Mouse (Mus musculus) forebrain, postnatal 0 days (tissue): ENCODE results near the gene Lmod3. TPM values are rescaled to one million over a fixed set of nuclear protein-coding genes. Genes with fewer than 3 reads are reported as not detected.
A peak's percentile ranks its signal among the peaks of the same experiment; 100 is the strongest.

Source experiments
- ATAC-seq: fragments of 200-750 bp; cut with Nextera tagmentation; 2 replicates; pipeline ENCODE4 v1.8.0; 2017; ENCODE audit warnings: mild to moderate bottlenecking, moderate library complexity
- DNase-seq: peaks from one replicate; pipeline ENCODE4 v3.0.0-alpha.2; 2015
- H3K27ac ChIP-seq: fragments of 300-500 bp; sonication (generic); 2 replicates; pipeline ENCODE4 v1.5.1; 2014; ENCODE audit warnings: low read depth, mild to moderate bottlenecking, antibody characterized with exemption, low read length, moderate library complexity, mixed read lengths
- H3K27me3 ChIP-seq: fragments of 300-500 bp; sonication (generic); 2 replicates; pipeline ENCODE4 v1.6.1; 2014; ENCODE audit warnings: mild to moderate bottlenecking, low read length, mixed read lengths; ENCODE audit not compliant: insufficient read depth
- H3K36me3 ChIP-seq: fragments of 300-500 bp; sonication (generic); 2 replicates; pipeline ENCODE4 v1.6.1; 2014; ENCODE audit warnings: mild to moderate bottlenecking, moderate library complexity; ENCODE audit not compliant: insufficient read depth
- H3K4me1 ChIP-seq: fragments of 300-500 bp; sonication (generic); 2 replicates; pipeline ENCODE4 v1.6.1; 2014; ENCODE audit warnings: antibody characterized with exemption; ENCODE audit not compliant: insufficient read depth
- H3K4me2 ChIP-seq: fragments of 300-500 bp; sonication (generic); 2 replicates; pipeline ENCODE4 v1.6.1; 2014; ENCODE audit warnings: low read depth, mild to moderate bottlenecking, moderate library complexity
- H3K4me3 ChIP-seq: fragments of 300-500 bp; sonication (generic); 2 replicates; pipeline ENCODE4 v1.5.1; 2014; ENCODE audit warnings: low read depth, low read length, mixed read lengths
- H3K9ac ChIP-seq: fragments of 300-500 bp; sonication (generic); 2 replicates; pipeline ENCODE4 v1.6.1; 2014; ENCODE audit warnings: mild to moderate bottlenecking
- H3K9me3 ChIP-seq: fragments of 300-500 bp; sonication (generic); 2 replicates; pipeline ENCODE4 v1.6.1; 2016; ENCODE audit warnings: low read length
- CTCF ChIP-seq: sonication (generic); IDR thresholded peaks from 2 replicates; pipeline ENCODE4 v1.5.1; 2016; ENCODE audit warnings: antibody characterized with exemption, control low read depth, low read depth
- WGBS: fragments of 180-500 bp; shearing (Covaris S2); extraction: QIAGEN DNeasy Blood & Tissue Kit; methylation state at CpG from one replicate; pipeline ENCODE4 v1.1.7; 2014; 5-methylcytosine and 5-hydroxymethylcytosine counted together
- polyA plus RNA-seq: library from polyadenylated mRNA; unstranded; fragments of >200 nt; fragmentation: Nextera tagmentation; extraction: Ambion mirVana; gene quantifications from 2 replicates; pipeline ENCODE4 v1.2.1, GENCODE M21; 2015
- total RNA-seq: library from RNA; depleted of rRNA; stranded (reverse); fragments of >200 nt; gene quantifications from 2 replicates; pipeline ENCODE4 v1.2.3, GENCODE M21; 2014

The Lmod3 gene
- total and polyA plus RNA-seq, 2 experiments from 2014 or later: 0.05 to 0.11 TPM

DNA sequence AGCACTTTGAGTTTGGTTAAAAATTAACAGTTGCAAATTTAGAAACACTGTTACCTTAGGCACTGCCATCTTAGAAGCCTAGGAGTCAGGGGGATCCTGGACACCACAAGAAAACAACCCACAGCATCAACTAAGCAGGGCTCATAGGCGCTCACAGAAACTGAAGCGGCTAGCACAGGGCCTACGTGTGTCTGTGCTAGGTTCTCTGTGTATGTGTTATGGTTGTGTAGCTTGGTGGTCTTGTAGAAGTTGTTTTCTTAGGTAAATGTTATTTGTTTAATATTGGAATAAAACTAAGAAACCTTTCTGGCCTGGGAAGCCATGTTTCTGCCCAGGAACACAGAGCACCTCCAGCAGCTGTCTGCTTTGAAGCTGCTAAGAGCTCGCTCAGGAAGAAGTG, 42.8 kb downstream of the Lmod3 start:
- no peak overlapping the region for H3K4me3 ChIP-seq
- H3K36me3 ChIP-seq: no peaks in the 10 kb centered on the region
- 88% methylated on average over 4 of the region's 4 CpGs for WGBS
- no peak overlapping the region for H3K4me2 ChIP-seq
- H3K9ac ChIP-seq: no peak overlapping the region
- TF ChIP-seq CTCF: no peak
- no peaks in the 10 kb centered on the region for H3K9me3 ChIP-seq
- H3K27ac ChIP-seq: no peak overlapping the region
- peaks cover 13% of the 10 kb centered on the region; the same call in 1 of the 2 replicates for H3K4me1 ChIP-seq
- DNase-seq (no peak), ATAC-seq (no peak)
- no peaks in the 10 kb centered on the region for H3K27me3 ChIP-seq

DNA sequence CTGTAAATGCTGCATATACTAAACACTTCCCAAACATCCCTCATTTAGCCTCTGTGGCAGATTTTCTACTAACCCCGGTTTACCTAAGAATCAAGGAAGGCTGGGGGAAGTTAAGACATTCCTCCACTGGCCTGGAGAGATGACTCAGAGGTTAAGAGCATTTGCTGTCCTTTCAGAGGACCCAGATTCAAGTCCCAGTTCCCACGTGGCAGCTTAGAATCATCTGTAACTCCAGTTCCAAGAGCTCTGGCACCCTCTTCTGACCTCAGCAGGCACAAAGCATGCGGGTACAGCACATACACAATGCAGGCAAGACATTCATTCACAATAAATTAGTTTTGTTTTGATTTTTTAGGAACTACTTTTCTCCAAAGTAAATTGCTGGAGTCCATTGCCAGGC, 43.4 kb downstream of the Lmod3 start:
- H3K4me3 ChIP-seq: no peak overlapping the region
- no peaks in the 10 kb centered on the region for H3K27me3 ChIP-seq
- no peak for TF ChIP-seq CTCF
- no peak overlapping the region for H3K27ac ChIP-seq
- H3K9ac ChIP-seq: no peak overlapping the region
- WGBS: 50% methylated on average over 3 of the region's 3 CpGs
- no peak overlapping the region for H3K4me2 ChIP-seq
- ATAC-seq (no peak), DNase-seq (no peak)
- peaks cover 16% of the 10 kb centered on the region; the same call in 1 of the 2 replicates for H3K4me1 ChIP-seq
- H3K36me3 ChIP-seq: no peaks in the 10 kb centered on the region
- H3K9me3 ChIP-seq: no peaks in the 10 kb centered on the region

DNA sequence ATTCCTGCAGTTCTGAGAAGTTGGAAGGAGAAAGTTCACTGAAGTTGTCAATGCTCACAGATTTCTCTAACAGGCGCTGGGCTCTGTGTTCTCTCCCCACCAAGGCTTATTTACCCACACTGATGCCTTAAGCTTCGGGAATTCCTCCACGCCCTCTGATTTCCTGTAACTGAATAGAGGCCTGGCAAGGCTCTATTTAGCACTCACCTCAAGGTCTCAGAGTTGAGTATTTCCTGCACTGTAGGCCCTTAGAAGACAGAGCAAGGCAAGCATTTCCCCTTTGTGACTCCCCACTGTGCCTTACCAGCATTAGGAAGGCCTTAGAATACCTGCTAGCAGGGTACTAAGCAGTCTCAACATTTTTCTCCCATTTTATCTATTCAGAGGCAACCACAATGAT, 44.2 kb downstream of the Lmod3 start:
- no peak overlapping the region for H3K4me3 ChIP-seq
- no peak overlapping the region for H3K27ac ChIP-seq
- no peaks in the 10 kb centered on the region for H3K9me3 ChIP-seq
- H3K9ac ChIP-seq: no peak overlapping the region
- H3K27me3 ChIP-seq: no peaks in the 10 kb centered on the region
- no peaks in the 10 kb centered on the region for H3K36me3 ChIP-seq
- no peak for ATAC-seq
- H3K4me1 ChIP-seq: peaks cover 17% of the 10 kb centered on the region; the same call in 1 of the 2 replicates
- DNase-seq: no peak
- no peak for TF ChIP-seq CTCF
- 31% methylated on average over 3 of the region's 3 CpGs for WGBS
- H3K4me2 ChIP-seq: no peak overlapping the region

DNA sequence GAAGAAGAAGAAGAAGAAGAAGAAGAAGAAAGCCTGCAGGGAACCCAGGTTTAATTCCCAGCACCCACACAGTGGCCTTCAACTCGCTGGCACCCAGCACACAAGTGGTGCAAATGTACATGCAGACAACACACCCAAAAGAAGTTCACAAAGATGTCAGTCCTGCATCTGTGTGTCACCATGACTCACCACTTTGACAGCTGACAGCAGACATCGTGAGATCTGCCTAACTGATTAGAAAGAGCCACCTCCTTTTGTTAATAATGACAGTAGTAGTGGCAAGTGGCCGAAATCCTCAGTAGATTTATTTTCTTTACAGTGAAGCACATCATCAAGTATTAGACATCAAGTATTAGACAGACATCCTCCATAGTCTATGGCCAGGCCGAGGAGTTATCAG, 45.5 kb downstream of the Lmod3 start:
- Histone ChIP-seq H3K9ac (no peak overlapping the region), H3K4me2 (no peak overlapping the region), H3K9me3 (no peaks in the 10 kb centered on the region), H3K4me1 (peaks cover 13% of the 10 kb centered on the region; the same call in 1 of the 2 replicates), H3K27ac (no peak overlapping the region), H3K27me3 (no peaks in the 10 kb centered on the region), H3K36me3 (no peaks in the 10 kb centered on the region), H3K4me3 (no peak overlapping the region)
- WGBS: 85% methylated on average over 4 of the region's 4 CpGs
- no peak for TF ChIP-seq CTCF
- ATAC-seq (no peak), DNase-seq (no peak)

DNA sequence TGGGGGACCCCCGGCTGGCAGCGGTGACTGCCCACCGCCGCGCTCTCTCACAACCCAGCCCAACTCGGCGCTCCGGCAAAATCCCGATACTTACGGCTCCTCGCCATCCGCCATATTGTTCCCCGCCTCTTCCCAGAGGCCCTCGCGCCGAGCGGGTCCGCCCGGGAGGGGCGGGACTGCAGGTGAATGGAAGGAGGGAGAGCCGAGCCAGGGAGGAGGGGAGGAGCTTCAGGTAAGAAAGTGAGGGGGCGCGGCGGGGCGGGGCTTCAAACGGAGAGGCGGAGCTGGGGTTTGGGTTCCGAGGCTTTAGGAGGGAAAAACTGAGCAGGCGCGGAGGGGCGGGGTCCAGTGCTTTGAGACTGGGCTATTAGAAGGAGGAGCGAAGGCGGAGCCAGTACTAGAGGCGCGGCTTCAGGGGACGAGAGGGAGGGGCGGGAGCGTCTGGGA, 47.1 kb downstream of the Lmod3 start, which contains the start of gene Uba3:
Gene Uba3, minus strand, starts transcription at position 209 of the 447 bp plus-strand sequence.
- 3% methylated on average over 38 of the region's 38 CpGs for WGBS
- no peaks in the 10 kb centered on the region for H3K9me3 ChIP-seq

DNA sequence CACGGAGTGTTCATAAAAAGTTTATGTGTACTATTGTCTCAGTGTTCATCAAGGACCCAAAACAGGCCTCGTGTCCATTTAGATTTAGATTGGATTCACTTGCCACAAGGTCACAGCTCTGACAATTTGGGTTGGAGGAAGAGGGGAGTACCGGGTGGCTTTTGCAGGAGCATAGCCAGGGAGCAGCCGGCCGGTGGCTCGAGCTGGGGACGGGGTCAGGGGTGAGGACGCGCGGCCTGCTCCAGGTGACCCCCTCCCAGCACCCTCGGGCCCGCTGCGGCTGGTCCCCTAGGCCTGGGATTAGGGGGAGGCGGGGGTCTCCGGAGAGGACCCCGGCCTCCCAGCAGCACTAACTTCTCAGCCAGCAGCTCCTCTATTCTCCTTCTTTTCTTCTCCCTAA, 47.6 kb downstream of the Lmod3 start:
- DNase-seq (no peak), ATAC-seq (peak; percentile 14)
- Histone ChIP-seq H3K4me2 (peak overlapping the region; percentile 78), H3K36me3 (peaks cover 3% of the 10 kb centered on the region; the same call in 1 of the 2 replicates), H3K4me1 (peaks cover 8% of the 10 kb centered on the region; the same call in 1 of the 2 replicates), H3K9ac (peak overlapping the region; percentile 75), H3K27me3 (no peaks in the 10 kb centered on the region), H3K9me3 (no peaks in the 10 kb centered on the region), H3K4me3 (peak overlapping the region; percentile 64), H3K27ac (peak overlapping the region; percentile 83)
- no peak for TF ChIP-seq CTCF
- WGBS: under 1% methylated on average over 16 of the region's 16 CpGs

More for the DNA sequence above, 47.1 kb downstream of the Lmod3 start, which contains the start of gene Uba3:
- TF ChIP-seq CTCF: no peak
- H3K9ac ChIP-seq: peak within 1 kb of the TSS; percentile 75
- peaks cover 3% of the 10 kb centered on the region; the same call in 1 of the 2 replicates for H3K36me3 ChIP-seq
- DNase-seq (peak; percentile 98), ATAC-seq (peak; percentile 98)
- peaks cover 8% of the 10 kb centered on the region; the same call in 1 of the 2 replicates for H3K4me1 ChIP-seq
- H3K4me3 ChIP-seq: peak within 1 kb of the TSS; percentile 64
- no peaks in the 10 kb centered on the region for H3K27me3 ChIP-seq
- peak within 1 kb of the TSS; percentile 78 for H3K4me2 ChIP-seq
- peak within 1 kb of the TSS; percentile 83 for H3K27ac ChIP-seq

DNA sequence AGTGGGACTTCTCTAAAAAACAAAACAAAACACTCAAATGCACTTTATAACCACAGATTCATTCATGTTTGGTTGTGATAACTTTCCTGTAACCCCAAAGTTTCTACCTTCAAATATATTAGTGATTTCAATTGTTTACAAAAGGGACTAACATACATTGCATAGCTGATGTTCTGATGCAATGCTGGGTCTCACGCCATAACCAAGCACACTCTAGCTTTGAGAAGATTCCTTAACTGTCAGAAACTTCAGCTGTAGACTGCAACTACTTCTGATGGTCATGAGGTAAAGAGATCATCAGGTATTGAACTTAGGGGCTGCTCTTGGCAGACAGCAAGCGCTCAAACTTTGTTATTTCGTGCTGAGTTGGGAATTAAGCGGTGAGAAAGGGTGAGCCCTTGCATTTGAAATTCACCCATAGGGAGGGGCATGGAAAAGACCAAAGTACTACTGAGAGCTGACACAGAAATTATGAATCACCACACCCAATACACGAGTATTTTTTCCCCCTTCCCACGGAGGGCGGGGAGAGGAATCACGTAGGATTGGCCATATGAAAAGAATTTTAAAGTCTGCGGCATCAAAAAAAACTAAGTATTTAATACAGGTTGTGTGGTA, 48.2 kb downstream of the Lmod3 start:
- no peak for TF ChIP-seq CTCF
- ATAC-seq: no peak
- Histone ChIP-seq H3K36me3 (peaks cover 3% of the 10 kb centered on the region; the same call in 1 of the 2 replicates), H3K9ac (peak overlapping the region; percentile 75), H3K27me3 (no peaks in the 10 kb centered on the region), H3K4me3 (peak overlapping the region; percentile 64), H3K4me1 (peaks cover 8% of the 10 kb centered on the region; the same call in 1 of the 2 replicates), H3K9me3 (no peaks in the 10 kb centered on the region), H3K27ac (no peak overlapping the region), H3K4me2 (peak overlapping the region; percentile 78)
- DNase-seq: no peak
- WGBS: 13% methylated on average over 9 of the region's 9 CpGs
